Mouse (Mus musculus) ES-E14 (cell line): ENCODE data around the gene Rnf220.

ENCODE experiments used
- CHD2 ChIP-seq: IDR thresholded peaks from 2 replicates; pipeline ENCODE4 v1.6.1; 2014; ENCODE audit warnings: mild to moderate bottlenecking, low read depth, low read length, inconsistent platforms
- HCFC1 ChIP-seq: IDR thresholded peaks from 2 replicates; pipeline ENCODE4 v1.6.1; 2012; ENCODE audit warnings: low read length, inconsistent platforms, borderline replicate concordance; ENCODE audit not compliant: insufficient read depth
- MAFK ChIP-seq: IDR thresholded peaks from 2 replicates; pipeline ENCODE4 v1.6.1; 2014; ENCODE audit warnings: mild to moderate bottlenecking, low read depth, low read length, inconsistent platforms; ENCODE audit not compliant: insufficient read depth
- ZC3H11A ChIP-seq: IDR thresholded peaks from 2 replicates; pipeline ENCODE4 v1.6.1; 2012; ENCODE audit warnings: low read depth, mild to moderate bottlenecking, inconsistent platforms, low read length, borderline replicate concordance
- ZNF384 ChIP-seq: IDR thresholded peaks from 2 replicates; pipeline ENCODE4 v1.6.1; 2012; ENCODE audit warnings: low read depth, low read length, inconsistent platforms

DNA sequence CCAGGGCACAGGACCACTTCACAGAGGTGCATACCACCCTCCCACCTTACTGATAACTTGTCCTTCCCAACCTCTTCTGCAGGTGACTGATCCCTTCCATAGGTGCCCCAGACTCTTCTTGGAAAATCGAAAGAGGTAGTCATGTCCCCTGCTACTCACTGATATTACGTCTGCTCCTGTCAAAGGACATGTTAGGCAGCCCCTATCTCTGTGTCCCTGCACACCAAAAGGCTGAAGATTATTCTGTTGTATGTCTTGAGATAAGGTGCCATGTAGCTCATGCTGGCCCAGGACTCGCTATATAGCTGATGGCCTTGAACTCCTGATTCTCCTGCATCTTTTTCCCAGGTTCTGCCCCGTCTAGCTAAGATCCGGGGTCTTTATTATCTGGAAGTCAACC, 29.1 kb upstream of the Rnf220 start:
- no peak for TF ChIP-seq MAFK
- no peak for TF ChIP-seq ZC3H11A
- no peak for TF ChIP-seq CHD2
- TF ChIP-seq ZNF384: no peak
- no peak for TF ChIP-seq HCFC1
